Mouse (Mus musculus) induced T-regulatory cell, adult 2 months (primary cell): ENCODE measurements around the gene 2700097O09Rik.
"Not testable (repeated sequence)": the region's sequence is repeated elsewhere in the genome, so short reads cannot be mapped to it uniquely, and the experiment has no call there.

ENCODE experiments used
- DNase-seq: peaks from one replicate; pipeline ENCODE4 v3.0.0-alpha.2; 2012; ENCODE audit warnings: low read depth

2700097O09Rik gene

DNA sequence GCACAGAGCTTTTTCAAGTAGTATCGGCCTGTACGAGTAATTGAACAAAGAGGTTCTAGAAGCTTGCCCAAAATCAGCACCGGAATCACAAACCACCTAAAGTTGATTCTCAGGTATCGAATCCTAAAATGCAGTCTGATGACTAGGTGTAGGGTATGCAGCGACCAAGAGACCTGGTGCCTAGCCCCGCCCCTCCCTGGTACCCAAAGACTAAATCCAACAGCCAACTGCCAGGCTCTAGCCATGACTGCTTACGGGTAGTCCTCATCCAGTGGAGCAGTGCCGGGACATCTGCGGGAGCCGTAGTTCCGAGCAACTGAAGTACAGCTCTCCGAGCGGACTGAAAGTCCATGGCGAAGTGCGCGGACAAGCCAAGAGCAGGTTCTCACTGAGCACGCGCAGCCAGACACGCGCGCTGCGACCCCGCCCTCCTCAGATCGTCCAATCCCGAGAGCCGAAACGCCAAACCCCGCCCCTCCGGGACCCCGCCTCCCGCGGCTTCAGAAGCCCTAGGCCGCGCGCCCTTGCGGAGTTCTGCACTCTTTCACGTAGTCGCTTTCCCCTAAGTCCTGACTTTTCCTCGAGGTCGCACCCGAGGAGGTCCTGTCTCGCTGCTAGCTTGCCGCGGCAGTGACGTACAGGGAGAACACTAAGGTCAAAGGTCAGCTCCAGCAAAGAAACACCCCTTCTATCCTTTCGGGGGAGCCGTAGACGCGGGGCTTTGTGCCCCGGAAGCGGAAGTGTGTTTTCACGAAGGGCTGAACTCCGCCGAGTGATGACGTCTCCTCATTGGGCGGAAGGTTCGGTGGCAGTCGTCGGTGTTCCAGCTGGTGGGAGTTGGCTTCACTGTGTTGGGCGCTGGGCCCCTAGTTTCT lies at the start of gene 2700097O09Rik, which contains the start of gene Srp54a:
TSS of gene 2700097O09Rik (minus strand) at position 385 of the 875 bp plus-strand sequence.
TSS of gene Srp54a (plus strand) at position 537 of the 875 bp plus-strand sequence.
- DNase-seq: peak; percentile 98

DNA sequence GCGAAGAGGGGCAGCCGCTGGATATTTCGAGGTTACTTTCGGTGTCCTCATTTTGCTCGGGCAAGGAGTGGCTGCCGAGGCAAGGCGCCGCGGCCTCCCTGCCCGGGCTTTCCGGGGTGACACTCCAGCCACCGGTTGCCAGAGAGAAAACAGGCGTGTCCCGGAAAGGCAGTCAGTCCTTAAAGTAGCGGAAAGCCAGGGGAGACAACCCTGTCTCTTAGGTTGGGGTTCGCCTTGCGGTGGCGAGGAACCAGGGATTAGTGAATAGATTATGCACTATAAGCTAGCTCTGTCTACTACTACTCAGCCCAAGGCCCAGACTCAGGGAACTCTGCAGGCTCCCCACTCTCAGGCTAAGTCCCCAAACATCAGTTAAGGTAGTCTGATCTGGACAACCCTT lies 44.8 kb upstream of the 2700097O09Rik start:
- DNase-seq: not testable (repeated sequence)

DNA sequence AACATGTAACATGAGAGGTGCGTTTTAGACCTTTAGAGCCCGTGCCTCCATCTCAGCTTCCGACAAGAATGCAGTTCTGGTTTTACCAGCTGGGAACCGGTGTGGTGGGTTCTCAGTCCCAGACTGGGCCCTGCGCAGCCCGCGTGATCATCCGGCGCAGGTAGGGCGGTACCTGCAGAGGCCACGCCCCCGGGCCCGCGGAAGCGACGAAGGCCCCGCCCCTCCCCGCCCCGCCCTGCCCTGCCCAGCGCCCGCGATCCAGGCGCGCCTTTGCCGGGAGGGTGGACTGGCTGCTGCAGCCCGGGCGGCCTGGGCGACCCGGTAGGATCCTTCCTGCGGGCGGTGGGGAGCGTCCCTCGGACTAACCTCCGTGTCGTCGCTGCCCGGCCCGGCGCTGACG lies 44.3 kb upstream of the 2700097O09Rik start, which contains the start of gene Fam177a:
TSS of gene Fam177a (plus strand) at position 228 of the 400 bp plus-strand sequence.
- DNase-seq: not testable (repeated sequence)

DNA sequence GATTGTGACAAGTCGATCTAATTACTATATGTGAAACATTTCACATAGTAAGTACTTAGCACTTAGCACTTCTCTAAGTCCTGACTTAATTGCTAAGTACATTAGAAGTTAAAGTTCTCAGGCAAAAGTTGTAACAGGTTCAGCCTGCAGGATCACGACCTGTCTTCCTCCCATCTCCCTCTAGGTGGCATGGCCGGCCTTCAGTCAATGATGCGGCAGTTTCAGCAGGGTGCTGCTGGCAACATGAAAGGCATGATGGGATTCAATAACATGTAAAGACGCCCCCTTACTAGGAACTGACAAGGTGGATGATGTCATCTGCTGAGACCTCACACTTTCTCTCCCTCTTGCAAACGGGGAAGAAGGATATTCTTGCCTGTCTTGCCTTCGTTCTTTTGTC lies 32.7 kb upstream of the 2700097O09Rik start:
- not testable (repeated sequence) for DNase-seq

DNA sequence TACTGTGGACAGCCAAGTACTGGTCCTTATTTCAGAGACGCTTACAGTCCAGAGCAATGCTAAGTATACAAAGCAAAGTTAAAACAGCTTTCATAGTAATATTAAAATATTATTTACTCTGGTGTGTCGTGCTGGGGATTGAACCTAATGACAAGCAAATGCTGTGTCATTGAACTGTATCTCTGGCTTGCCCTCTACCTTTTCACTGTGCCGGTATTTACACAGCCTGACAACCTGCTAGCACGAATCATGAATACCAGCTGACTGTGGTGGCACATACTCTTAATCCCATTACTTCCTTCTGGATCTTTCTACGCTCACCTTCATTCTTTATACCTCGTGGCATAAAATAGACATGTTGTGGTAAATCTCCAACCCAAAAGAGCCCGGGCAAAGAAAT lies 12.2 kb upstream of the 2700097O09Rik start:
- DNase-seq: not testable (repeated sequence)

DNA sequence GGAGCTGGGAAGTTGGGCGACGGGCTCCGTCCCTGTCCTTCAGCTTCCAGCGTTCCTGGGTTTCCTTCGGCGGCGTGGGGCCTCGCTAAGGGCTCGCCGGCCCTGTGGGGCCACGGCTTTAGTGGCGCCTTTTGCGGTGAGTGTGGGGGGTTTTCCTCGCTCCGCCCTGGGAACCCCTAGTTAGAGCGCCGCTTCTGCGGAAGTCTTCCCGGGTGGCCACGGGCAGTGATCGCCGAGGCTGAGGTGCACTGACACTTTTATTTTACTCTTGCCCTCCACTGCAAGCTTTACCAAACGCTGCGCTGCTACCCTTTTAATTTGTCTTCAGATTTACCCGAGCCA lies 662 bp upstream of the 2700097O09Rik start:
- DNase-seq: not testable (repeated sequence)

DNA sequence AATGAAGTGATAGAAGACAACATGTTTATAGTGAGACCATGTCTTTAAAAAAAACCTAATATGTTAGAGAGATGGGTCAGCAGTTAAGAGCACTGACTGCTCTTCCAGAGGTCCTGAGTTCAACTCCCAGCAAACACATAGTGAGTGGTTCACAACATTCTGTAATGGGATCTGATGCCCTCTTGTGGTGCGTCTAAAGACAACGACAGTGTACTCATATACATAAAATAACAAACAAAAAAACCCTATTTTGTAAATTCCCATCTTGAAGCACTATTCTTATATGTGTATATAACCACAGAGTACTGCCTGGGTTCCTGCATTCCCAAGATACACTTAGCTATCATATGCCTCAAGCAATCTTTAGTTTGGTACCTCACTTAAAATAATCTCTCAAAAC lies 1.2 kb downstream of the 2700097O09Rik start:
- DNase-seq: peak; percentile 57

DNA sequence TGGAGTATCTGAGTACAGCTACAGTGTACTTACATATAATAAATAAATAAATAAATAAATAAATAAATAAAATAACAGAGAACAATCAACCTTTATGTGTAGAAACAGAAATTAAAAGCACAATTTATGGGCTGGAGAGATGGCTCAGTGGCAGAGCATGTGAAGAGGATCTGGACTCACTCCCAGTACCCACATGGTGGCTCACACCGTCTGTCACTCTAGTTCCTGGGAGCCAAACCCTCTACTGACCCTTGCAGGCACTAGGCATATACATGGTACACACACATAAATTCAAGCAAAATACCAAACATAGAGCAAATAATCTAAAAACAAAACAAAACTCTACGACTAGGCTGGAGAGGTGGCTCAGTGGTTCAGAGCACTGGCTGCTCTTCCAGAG lies 4.6 kb downstream of the 2700097O09Rik start:
- DNase-seq: no peak

DNA sequence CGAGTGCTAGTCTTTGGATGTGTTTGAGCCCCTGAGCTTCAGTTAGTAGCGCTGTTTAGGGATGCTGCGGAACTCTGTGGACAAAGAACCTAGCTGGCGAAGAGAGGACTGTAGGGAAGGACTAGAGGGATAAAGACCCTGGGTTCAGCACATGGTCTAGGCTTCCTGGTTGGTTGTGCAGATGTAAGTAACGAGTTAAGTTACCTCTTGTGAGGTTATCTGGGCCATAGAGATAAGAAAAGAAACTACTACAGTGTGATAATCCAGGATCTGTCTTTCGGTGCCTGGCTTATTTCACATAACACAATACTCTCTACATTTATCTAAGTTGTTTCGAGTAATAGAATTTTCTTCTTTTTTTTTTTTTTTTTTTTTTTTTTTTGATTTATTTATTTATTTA lies 6.2 kb downstream of the 2700097O09Rik start:
- no peak for DNase-seq

DNA sequence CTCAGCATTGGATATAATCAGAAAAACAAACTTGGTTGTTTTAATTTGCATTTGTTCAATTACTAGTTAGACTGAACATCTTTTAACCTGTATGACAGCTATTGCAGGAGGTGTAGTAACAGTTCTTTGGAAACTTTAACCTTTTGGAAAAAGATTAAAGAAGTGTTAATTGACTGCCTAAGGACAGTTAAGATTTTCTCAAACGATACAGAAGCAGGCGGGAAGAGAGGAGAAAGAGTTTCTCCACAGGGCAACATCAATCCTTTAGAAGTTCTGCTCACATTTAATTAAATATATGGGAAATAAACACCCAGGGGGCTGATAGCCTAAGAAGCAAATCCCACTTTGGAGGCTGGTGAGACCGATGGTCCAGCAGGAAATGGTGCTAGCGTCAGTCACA lies 7.4 kb downstream of the 2700097O09Rik start:
- no peak for DNase-seq

DNA sequence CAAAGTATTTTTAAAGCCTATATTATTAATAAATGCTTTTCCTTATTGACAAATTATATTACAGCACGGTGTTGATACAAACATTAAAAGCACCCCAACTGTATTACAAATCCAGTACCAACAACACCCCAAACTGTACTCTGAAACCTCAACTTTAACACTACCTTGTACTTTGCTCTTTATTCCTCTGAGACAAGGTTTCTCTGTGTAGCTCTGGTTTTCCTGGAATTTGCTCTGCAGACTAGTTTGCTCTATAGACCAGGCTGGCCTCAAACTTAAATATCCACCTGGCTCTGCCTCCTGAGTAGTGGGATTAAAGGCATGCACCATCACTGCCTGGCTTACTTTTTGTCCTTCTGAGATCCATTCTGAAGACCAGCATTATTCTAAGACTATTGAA lies 17.8 kb downstream of the 2700097O09Rik start:
- DNase-seq: no peak

DNA sequence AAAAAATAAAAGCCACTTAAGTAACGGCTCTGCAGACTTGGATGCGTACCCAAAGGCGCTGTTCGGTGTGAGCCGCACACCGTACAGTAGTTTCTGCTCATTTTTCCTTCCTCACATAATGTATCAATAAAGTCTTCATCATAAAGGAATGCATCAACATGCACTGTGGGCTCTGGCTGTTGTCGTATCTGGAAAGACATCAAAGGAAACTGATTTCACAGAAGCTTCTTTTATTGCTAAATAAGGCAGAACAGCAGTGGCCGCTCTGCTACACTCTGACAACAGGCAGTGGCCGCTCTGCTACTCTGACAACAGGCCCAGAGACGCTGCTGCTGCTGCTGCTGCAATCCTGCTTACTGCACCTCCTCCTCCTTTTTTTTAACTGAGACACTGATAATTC lies 18.9 kb downstream of the 2700097O09Rik start:
- DNase-seq: no peak

DNA sequence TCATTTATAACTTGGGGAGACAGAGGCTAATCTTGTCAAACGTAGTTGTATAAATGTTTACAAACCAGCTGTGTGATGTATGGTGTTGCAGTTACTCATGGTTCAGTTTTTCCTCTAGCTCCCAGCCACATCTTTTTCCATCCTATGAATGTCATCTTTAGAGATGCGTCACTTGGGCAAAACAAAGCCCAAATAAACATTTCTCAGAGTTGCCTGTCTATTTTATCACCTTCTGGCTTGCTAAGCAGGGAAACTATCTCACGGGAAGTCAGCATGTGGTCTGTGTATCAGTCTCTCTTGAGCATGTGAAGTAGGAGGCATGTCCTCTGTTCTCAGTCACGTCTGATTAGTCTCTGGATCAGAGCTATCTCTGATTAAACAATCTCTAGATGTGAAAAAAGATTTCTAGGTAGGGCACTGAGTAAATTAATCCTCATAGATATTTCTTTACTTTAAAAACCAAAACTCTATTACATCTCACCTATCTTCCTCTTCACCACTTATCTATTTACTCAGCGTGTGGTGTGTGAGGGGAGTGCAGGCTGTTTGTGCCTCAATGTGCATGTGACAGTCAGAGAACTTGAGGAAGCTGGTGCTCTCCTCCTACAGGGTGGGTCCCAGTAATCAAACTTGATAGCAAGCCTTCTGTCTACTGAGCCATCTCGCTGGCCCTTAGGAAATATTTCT lies 19.6 kb downstream of the 2700097O09Rik start:
- DNase-seq: peak; percentile 58

DNA sequence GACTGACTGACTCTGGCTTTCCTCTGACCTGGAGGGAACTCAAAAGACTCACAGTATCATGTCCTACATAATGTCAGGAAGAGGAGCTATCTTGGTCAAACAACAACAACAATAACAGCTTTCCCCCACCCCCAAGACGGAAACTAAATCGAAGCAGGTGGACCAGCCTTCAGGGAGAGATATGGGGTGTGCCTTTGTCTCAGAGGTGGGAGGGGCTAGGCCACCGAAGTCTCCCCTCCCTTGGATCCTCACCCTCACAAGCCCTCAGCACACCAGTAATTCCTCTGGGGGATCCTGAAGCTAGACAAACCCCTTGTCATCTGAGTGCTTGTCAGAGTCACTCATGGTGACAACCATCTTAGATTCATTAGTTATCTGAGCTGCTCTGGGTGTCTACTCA lies 20.1 kb downstream of the 2700097O09Rik start:
- no peak for DNase-seq

DNA sequence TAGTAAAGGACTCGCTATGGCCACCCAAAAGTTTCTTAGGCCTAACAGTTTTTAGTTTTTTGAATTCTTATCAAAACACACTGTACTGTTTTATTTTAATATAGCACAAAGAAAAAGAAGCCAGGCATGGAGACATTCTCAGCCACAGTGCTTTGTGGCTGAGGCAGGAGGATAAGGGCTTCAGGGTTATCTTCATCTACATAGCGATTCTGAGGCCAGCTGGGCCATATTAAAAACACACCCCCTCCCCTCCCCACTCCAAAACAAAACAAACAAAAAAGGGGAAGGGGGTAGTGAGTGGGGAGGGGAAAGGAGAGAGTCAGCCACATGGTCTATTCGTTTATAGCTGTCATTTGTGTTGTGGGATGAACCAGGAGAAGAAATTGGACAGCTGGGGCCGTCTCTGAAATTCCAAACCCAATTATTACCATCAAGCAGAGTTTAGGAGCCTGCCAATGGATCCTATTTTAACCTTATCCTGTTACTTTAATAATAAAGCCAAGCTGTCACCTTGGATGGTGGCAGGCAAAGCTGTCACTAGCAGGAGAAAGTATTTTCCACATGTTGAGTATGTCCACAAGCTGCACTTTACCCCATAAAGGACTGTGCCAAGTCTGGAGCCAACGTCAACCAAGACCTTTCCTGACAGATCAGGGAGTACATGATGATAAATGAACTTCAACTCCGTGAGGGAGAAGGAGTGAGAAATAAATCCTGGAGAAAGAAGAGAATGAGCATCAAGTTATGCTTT lies 20.9 kb downstream of the 2700097O09Rik start:
- no peak for DNase-seq

DNA sequence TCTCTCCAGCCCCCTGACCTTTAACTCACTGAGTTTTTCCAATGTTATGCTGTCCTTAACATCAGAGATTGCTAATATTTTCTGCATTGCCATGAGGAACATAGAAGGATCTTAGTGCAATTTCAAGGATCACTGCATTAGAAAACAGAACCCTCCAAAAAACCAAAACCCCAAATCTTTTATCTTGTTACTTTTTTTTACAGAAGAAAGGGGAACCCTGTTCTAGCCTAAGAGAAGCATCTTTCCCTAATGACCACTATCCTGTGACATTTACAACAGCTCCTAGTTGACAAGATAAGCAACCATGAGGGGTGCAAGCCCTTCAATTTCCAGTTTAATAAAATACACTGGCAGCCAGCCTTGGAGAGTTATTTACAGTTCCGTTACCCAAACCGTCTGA lies 23.2 kb downstream of the 2700097O09Rik start:
- DNase-seq: no peak

DNA sequence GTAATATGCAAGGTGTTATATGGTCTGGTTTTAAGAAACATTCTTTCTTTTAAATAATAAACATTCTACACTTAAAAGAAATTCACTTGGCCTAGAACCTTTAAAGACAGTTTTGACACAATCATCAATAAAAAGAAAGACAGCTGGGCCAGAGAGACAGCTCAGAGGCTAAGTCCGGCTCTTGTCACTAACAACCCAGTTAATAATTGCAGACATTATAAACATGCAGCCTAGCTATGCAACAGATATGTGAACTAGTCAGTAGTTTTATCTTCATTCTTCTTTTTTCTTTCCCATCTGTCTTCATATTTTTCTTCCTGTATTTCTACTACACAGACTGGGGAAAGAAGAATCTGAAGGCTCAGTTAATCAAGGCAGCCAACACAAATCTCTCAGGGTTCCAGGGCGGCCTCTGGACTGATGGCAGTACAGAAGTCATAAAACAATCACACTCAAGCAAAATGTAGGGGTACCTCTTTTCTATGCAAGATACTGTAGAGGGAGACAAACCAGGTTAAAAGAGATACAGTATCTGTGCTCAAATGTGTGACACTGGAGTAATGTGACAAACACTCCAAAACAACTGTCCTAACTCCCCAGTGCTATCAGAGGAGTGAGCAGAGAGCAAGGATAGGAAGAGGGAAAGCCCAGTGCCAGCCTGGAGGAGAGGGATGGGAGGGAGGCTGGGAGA lies 25.2 kb downstream of the 2700097O09Rik start:
- DNase-seq: no peak

DNA sequence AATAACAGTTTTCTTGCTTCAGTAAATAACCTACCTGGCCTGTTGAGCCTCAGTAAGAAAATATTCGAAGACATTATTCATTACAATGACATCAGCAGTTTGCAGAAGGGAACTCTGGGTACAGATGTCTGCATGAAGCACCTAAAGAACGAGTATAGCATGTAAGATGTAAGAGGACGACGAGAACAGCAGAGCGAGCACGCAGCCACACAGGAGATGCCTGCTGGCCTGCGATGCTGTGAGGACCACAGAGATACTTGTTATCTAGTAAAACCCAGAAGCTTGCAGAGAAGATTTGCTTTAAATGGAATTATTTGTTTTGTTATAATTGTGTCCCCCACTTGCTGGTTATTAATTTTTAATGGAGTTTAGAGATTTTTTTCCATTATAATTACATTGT lies 26.6 kb downstream of the 2700097O09Rik start:
- no peak for DNase-seq

DNA sequence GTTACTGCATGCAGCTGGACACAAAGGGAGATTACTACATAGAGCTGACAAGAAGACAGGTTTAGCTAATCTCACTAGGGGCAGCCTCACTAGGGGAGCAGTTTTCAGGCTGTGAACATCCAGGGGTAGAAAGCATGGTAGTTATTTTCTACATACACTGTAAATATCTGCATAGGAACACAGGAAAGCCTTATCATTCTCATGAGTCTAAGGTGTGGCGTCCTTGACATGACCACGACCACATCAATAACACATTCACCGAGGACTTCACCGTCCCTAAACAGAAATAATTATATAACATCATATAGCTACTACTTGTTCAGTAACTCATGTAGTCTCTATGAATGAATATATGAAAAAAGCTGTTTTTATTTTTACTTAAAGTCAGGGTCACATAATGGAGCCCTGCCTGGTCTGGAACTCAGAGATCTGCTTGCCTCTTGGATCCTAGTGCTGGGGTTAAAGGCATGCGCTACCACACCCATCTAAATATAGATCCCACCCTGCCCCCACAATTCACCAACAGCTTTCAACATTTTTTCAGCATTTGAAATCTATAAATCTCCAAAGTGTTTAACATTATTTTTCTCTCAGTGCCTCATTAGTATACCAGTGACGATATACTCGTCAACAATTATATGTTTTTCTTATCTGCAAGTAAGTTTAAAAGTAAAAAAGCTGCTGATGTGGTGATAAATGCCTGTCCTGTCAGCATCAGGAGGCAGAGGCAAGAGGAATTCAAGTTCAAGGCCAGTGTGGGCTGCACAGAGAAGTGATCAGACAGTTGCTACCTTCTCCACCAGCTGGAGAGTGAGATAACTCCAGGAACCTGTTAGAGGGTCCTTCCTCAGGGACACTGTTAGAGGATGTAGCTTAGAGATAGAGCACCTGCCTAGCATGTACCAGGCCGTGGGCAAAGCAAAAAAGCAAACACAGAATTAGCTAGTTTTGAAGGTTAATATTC lies 28.4 kb downstream of the 2700097O09Rik start:
- DNase-seq: peak; percentile 46

DNA sequence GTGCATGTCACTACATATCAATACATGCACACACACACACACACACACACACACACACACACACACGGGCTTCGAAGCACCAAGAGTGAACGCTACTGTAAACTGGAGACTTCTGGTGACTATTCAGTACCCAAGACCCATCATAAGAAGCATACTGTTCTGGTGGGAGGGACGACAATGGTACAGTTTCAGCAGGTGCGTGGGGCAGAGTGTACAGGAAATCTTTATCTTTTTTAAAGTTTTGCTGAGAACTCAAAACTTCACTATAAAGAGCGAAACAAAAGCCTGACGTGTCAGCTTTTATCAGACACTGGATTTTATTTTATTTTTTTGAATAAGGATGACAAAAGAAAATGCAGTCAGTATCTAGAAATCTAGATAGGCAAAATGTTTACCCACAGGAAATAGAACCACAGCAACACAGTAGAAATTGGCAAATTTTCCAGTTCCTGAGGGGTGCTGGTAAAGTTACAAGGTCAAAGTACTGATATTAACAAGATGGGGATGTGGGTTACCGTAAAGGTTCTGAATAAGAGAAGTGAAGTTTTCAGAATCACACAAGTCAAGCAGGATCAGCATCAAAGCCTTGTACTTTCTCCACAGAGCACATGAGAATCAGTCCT lies 30.1 kb downstream of the 2700097O09Rik start:
- peak; percentile 78 for DNase-seq
